8 mouse cellular contexts compared by ENCODE assay signal in genomic region chr11:118569571-118570062, GRCm38 (mm10).
DNase-seq lines count a peak whose midpoint lies in the region; ATAC-seq lines count a peak whose summit lies in the region.

No protein-coding gene starts in this region.

- H3K36me3 ChIP-seq in liver, embryonic 12.5 days = no peaks in the 10 kb centered on the region
- H3K36me3 ChIP-seq in forebrain, embryonic 11.5 days (ENCODE audit: control insufficient read depth, insufficient read depth, low read length) = no peaks in the 10 kb centered on the region
- no peaks in the 10 kb centered on the region for H3K36me3 ChIP-seq in stomach, embryonic 14.5 days (ENCODE audit: control insufficient read depth, insufficient read depth, low read length)

- WGBS in liver, embryonic 12.5 days (ENCODE audit: insufficient replicate concordance) = 3% methylated on average over 51 of the region's 51 CpGs
- under 1% methylated on average over 51 of the region's 51 CpGs for WGBS in forebrain, embryonic 11.5 days
- under 1% methylated on average over 40 of the region's 51 CpGs for WGBS in stomach, embryonic 14.5 days

- no peaks in the 10 kb centered on the region for H3K9me3 ChIP-seq in liver, embryonic 12.5 days (replicated peaks)
- H3K9me3 ChIP-seq in forebrain, embryonic 11.5 days (ENCODE audit: control insufficient read depth, low read length) = no peaks in the 10 kb centered on the region
- H3K9me3 ChIP-seq in stomach, embryonic 14.5 days (ENCODE audit: control insufficient read depth, low read depth, low read length) = no peaks in the 10 kb centered on the region

- peak overlapping the region; percentile 30 for H3K4me2 ChIP-seq in liver, embryonic 12.5 days
- peak overlapping the region; percentile 31 for H3K4me2 ChIP-seq in forebrain, embryonic 11.5 days (ENCODE audit: low read depth, low read length, severe bottlenecking)
- peak overlapping the region; percentile 35 for H3K4me2 ChIP-seq in stomach, embryonic 14.5 days (replicated peaks; ENCODE audit: low read depth, low read length)

- no peak for DNase-seq in liver
- no peak for DNase-seq in forebrain, embryonic 11.5 days (ENCODE audit: low spot score)
- DNase-seq in left cerebral cortex, postnatal 25 days (ENCODE audit: low spot score in 2 of 2) = peak; percentile 48 to 50
- no peak for DNase-seq in urinary bladder, adult 2 months (ENCODE audit: low spot score)
- DNase-seq in heart, postnatal 10 days = no peak

- no peak for ATAC-seq in liver, embryonic 12.5 days
- ATAC-seq in forebrain, embryonic 11.5 days (replicated peaks; ENCODE audit: low FRiP score) = no peak
- no peak for ATAC-seq in stomach, embryonic 14.5 days (ENCODE audit: insufficient number of reproducible peaks, insufficient read depth, low FRiP score, low read depth)
- no peak for ATAC-seq in granulocyte monocyte progenitor cell, adult 5-6 weeks (replicated peaks; ENCODE audit: poor library complexity, severe bottlenecking)

- no peak overlapping the region for H3K27ac ChIP-seq in liver, embryonic 12.5 days
- no peak overlapping the region for H3K27ac ChIP-seq in forebrain, embryonic 11.5 days (ENCODE audit: low read depth, low read length)
- H3K27ac ChIP-seq in stomach, embryonic 14.5 days (ENCODE audit: low read length) = no peak overlapping the region

- intact Hi-C loops in left cerebral cortex, postnatal 25 days (cut with DNase I) = loop anchor here (5.0 kb wide), 1 partner anchor 53 kb away; no protein-coding TSS in a partner anchor
- intact Hi-C loops in heart, postnatal 10 days (cut with DNase I) = no loop called here

- no peaks in the 10 kb centered on the region for H3K4me1 ChIP-seq in liver, embryonic 12.5 days
- peaks cover 4% of the 10 kb centered on the region; the same call in 1 of the 2 replicates for H3K4me1 ChIP-seq in forebrain, embryonic 11.5 days (replicated peaks; ENCODE audit: control insufficient read depth, insufficient read depth, low read length)
- no peaks in the 10 kb centered on the region for H3K4me1 ChIP-seq in stomach, embryonic 14.5 days (ENCODE audit: control insufficient read depth, insufficient read depth, low read length)

- H3K4me3 ChIP-seq in liver, embryonic 12.5 days = no peak overlapping the region; the same call in 1 of the 2 replicates
- H3K4me3 ChIP-seq in forebrain, embryonic 11.5 days (ENCODE audit: low read depth, low read length) = peak overlapping the region; percentile 15
- H3K4me3 ChIP-seq in stomach, embryonic 14.5 days (ENCODE audit: low read depth, low read length) = peak overlapping the region; percentile 20

- no peak overlapping the region for H3K9ac ChIP-seq in liver, embryonic 12.5 days
- no peak overlapping the region for H3K9ac ChIP-seq in forebrain, embryonic 11.5 days (ENCODE audit: low read length)
- H3K9ac ChIP-seq in stomach, embryonic 14.5 days (replicated peaks; ENCODE audit: low read depth, low read length) = no peak overlapping the region

- peaks cover 88% of the 10 kb centered on the region for H3K27me3 ChIP-seq in liver, embryonic 12.5 days (replicated peaks)
- peaks cover 51% of the 10 kb centered on the region for H3K27me3 ChIP-seq in forebrain, embryonic 11.5 days (ENCODE audit: control insufficient read depth, insufficient read depth, low read length)
- H3K27me3 ChIP-seq in stomach, embryonic 14.5 days (ENCODE audit: control insufficient read depth, insufficient read depth, low read length) = peaks cover 43% of the 10 kb centered on the region

Comparison
In these comparisons a context has a peak if more than half of its experiments do, and no peak if none do; other contexts are left out.
1. DNase-seq: peak in left cerebral cortex, postnatal 25 days (2 of 2); none in liver (single experiment), forebrain, embryonic 11.5 days (single experiment), urinary bladder, adult 2 months (single experiment) and heart, postnatal 10 days (0 of 2).
2. Peak in every context shown above with its lines, with median percentiles within 50 percentile points of each other: H3K4me2 ChIP-seq.